Mouse (Mus musculus) forebrain, embryonic 14.5 days (tissue): ENCODE data around the gene Trnau1ap. TPM values are rescaled to one million over a fixed set of nuclear protein-coding genes. Genes with fewer than 3 reads are reported as not detected.
A peak's percentile ranks its signal among the peaks of the same experiment; 100 is the strongest.

ENCODE experiments used
- ATAC-seq: fragments of 200-750 bp; cut with Nextera tagmentation; 2 replicates; pipeline ENCODE4 v1.8.0; 2017; ENCODE audit warnings: mild to moderate bottlenecking, moderate library complexity
- DNase-seq: peaks from one replicate; pipeline ENCODE4 v3.0.0-alpha.2; 2015; ENCODE audit warnings: low spot score
- H3K27ac ChIP-seq: fragments of 300-500 bp; sonication (generic); 2 replicates; pipeline ENCODE4 v1.5.1; 2014; ENCODE audit warnings: low read depth, mild to moderate bottlenecking, control low read depth, low read length, moderate library complexity
- H3K27me3 ChIP-seq: fragments of 300-500 bp; sonication (generic); replicated peaks from 2 replicates; pipeline ENCODE4 v1.6.1; 2014; ENCODE audit warnings: low read length, control low read depth, mixed read lengths; ENCODE audit not compliant: control insufficient read depth, insufficient read depth
- H3K36me3 ChIP-seq: fragments of 300-500 bp; sonication (generic); 2 replicates; pipeline ENCODE4 v1.6.1; 2014; ENCODE audit warnings: low read length, control low read depth; ENCODE audit not compliant: control insufficient read depth, insufficient read depth
- H3K4me1 ChIP-seq: fragments of 300-500 bp; sonication (generic); 2 replicates; pipeline ENCODE4 v1.6.1; 2014; ENCODE audit warnings: antibody characterized with exemption, low read length, control low read depth; ENCODE audit not compliant: control insufficient read depth, insufficient read depth
- H3K4me2 ChIP-seq: fragments of 300-500 bp; sonication (generic); 2 replicates; pipeline ENCODE4 v1.6.1; 2014; ENCODE audit warnings: mild to moderate bottlenecking, control low read depth, low read length
- H3K4me3 ChIP-seq: fragments of 300-500 bp; sonication (generic); 2 replicates; pipeline ENCODE4 v1.5.1; 2014; ENCODE audit warnings: low read depth, low read length, control low read depth
- H3K9ac ChIP-seq: fragments of 300-500 bp; sonication (generic); 2 replicates; pipeline ENCODE4 v1.6.1; 2014; ENCODE audit warnings: mild to moderate bottlenecking, low read length, control low read depth, moderate library complexity
- H3K9me3 ChIP-seq: fragments of 300-500 bp; sonication (generic); replicated peaks from 2 replicates; pipeline ENCODE4 v1.6.1; 2016; ENCODE audit warnings: low read length, control low read depth, mixed read lengths; ENCODE audit not compliant: control insufficient read depth
- WGBS: fragments of 180-500 bp; shearing (Covaris S2); extraction: QIAGEN DNeasy Blood & Tissue Kit; methylation state at CpG from one replicate; pipeline ENCODE4 v1.1.7; 2014; 5-methylcytosine and 5-hydroxymethylcytosine counted together
- polyA plus RNA-seq: library from polyadenylated mRNA; unstranded; fragments of >200 nt; fragmentation: Nextera tagmentation; extraction: Ambion mirVana; gene quantifications from 2 replicates; pipeline ENCODE4 v1.2.1, GENCODE M21; 2014

Trnau1ap gene
- polyA plus RNA-seq, 1 experiment from 2014 or later = 97.9 TPM

GRCm38 (mm10) chr4:132331960-132332359, 2.6 kb upstream of the Trnau1ap start:
- Histone ChIP-seq H3K4me1 (peaks cover 10% of the 10 kb centered on the region), H3K9ac (no peak overlapping the region), H3K9me3 (no peaks in the 10 kb centered on the region), H3K4me3 (no peak overlapping the region), H3K36me3 (peaks cover 45% of the 10 kb centered on the region), H3K27me3 (no peaks in the 10 kb centered on the region), H3K27ac (no peak overlapping the region), H3K4me2 (no peak overlapping the region)
- ATAC-seq = no peak
- no peak for DNase-seq
- WGBS = 81% methylated on average over 3 of the region's 3 CpGs

- peaks cover 10% of the 10 kb centered on the region for H3K4me1 ChIP-seq
- peaks cover 43% of the 10 kb centered on the region for H3K36me3 ChIP-seq
- H3K27ac ChIP-seq = no peak overlapping the region; the same call in 1 of the 2 replicates
- no peak for DNase-seq
- H3K9ac ChIP-seq = peak overlapping the region; percentile 90
- 9% methylated on average over 10 of the region's 10 CpGs for WGBS
- H3K4me3 ChIP-seq = peak overlapping the region; percentile 77
- 0 out of 2 replicates have a peak, but pooled peaks have one; percentile 8 for ATAC-seq
- peak overlapping the region; percentile 86 for H3K4me2 ChIP-seq
- no peaks in the 10 kb centered on the region for H3K9me3 ChIP-seq
- no peaks in the 10 kb centered on the region for H3K27me3 ChIP-seq
Measured at GRCm38 (mm10) chr4:132329835-132330354, 557 bp upstream of the Trnau1ap start.

DNA sequence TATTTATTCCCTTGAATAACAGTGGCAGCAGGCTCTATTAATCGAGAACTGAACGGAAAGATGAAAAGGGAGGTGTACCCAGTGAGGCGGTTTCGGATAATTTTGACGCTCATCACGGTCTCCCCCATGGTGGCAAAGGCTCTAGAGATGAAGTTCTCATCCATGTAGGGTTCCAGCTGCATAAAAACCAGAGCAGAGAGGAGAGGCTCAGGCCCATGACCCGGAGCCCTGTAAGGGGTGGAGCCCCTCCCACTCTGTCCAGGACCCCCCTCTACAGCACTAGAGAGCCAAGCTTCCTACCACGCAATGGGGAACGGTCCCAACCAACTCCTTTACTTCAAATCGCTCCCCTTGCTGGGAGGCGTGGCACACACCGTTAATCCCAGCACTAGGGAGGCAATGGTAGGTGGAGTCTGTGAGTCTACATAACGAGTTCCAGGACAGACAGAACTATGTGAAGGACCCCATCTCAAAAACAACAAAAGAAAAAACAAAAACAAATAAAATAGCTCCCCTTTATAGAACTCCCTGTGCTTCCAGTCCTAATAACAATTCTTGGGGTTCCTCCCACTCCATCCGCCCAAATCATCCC, 851 bp downstream of the Trnau1ap start:
- H3K9me3 ChIP-seq = no peaks in the 10 kb centered on the region
- WGBS = 43% methylated on average over 14 of the region's 14 CpGs
- peak overlapping the region; percentile 90 for H3K9ac ChIP-seq
- no peak for DNase-seq
- H3K4me3 ChIP-seq = peak overlapping the region; percentile 77
- peak overlapping the region; percentile 71; the same call in 1 of the 2 replicates for H3K27ac ChIP-seq
- H3K27me3 ChIP-seq = no peaks in the 10 kb centered on the region
- peaks cover 10% of the 10 kb centered on the region for H3K4me1 ChIP-seq
- peak overlapping the region; percentile 86 for H3K4me2 ChIP-seq
- H3K36me3 ChIP-seq = peaks cover 41% of the 10 kb centered on the region
- ATAC-seq = no peak

DNA sequence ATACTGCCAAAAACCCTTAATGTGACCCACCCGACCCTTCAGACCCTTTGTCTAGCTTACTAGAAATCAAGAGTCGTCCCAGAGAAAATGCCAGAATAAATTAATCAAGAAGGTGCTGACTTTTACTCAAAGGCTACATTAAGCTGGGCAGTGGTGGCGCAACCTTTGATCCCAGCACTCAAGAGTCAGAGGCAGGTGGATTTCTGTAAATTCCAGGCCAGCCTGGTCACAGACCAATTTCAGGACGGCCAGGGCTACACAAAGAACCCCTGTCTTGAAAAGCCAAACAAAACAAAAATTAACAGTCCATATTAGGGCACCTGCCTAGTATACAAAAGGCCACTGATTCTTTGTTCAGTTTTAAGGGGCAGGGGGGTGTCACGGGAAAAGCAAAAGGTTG, 2.9 kb downstream of the Trnau1ap start:
- H3K27me3 ChIP-seq = no peaks in the 10 kb centered on the region
- H3K4me2 ChIP-seq = no peak overlapping the region
- H3K27ac ChIP-seq = no peak overlapping the region
- DNase-seq = no peak
- 71% methylated on average over 5 of the region's 5 CpGs for WGBS
- no peak for ATAC-seq
- H3K9ac ChIP-seq = no peak overlapping the region
- no peak overlapping the region for H3K4me3 ChIP-seq
- no peaks in the 10 kb centered on the region for H3K9me3 ChIP-seq
- peaks cover 42% of the 10 kb centered on the region for H3K36me3 ChIP-seq
- H3K4me1 ChIP-seq = peaks cover 10% of the 10 kb centered on the region

DNA sequence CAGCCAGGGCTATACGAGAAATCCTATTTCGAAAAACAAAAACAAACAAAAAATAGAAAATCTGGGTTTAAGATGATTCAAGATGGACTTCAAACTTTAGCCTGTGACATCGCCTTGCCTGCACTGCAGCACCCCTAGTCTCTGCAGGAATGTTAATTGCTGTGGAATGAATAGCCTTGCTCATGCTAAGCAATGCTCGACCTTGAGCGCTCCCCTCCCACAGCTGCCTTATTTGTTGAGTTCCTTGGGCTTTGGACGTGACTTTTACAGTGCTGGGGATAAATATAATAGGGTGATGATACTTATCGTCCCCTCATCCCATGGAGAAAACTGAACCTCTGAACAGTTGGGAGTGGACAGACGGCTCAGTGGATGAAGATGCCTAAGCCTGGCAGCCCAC, 13.6 kb downstream of the Trnau1ap start:
- Histone ChIP-seq H3K4me3 (no peak overlapping the region), H3K9me3 (no peaks in the 10 kb centered on the region), H3K4me1 (no peaks in the 10 kb centered on the region), H3K27ac (no peak overlapping the region), H3K9ac (no peak overlapping the region), H3K4me2 (no peak overlapping the region), H3K36me3 (peaks cover 76% of the 10 kb centered on the region), H3K27me3 (no peaks in the 10 kb centered on the region)
- ATAC-seq (no peak), DNase-seq (no peak)
- WGBS = 85% methylated on average over 8 of the region's 8 CpGs

GRCm38 (mm10) chr4:132312627-132313026, 16.7 kb downstream of the Trnau1ap start:
- no peak overlapping the region for H3K27ac ChIP-seq
- DNase-seq (no peak), ATAC-seq (no peak)
- H3K9me3 ChIP-seq = no peaks in the 10 kb centered on the region
- peaks cover 7% of the 10 kb centered on the region for H3K4me1 ChIP-seq
- peaks cover 60% of the 10 kb centered on the region for H3K36me3 ChIP-seq
- H3K9ac ChIP-seq = no peak overlapping the region
- WGBS = 88% methylated on average over 5 of the region's 5 CpGs
- no peak overlapping the region for H3K4me2 ChIP-seq
- no peak overlapping the region for H3K4me3 ChIP-seq
- no peaks in the 10 kb centered on the region for H3K27me3 ChIP-seq

- H3K27me3 ChIP-seq = no peaks in the 10 kb centered on the region
- no peak overlapping the region for H3K4me3 ChIP-seq
- H3K4me2 ChIP-seq = no peak overlapping the region
- H3K9ac ChIP-seq = no peak overlapping the region
- WGBS = 42% methylated on average over 3 of the region's 3 CpGs
- DNase-seq = no peak
- no peaks in the 10 kb centered on the region for H3K9me3 ChIP-seq
- no peak for ATAC-seq
- H3K27ac ChIP-seq = no peak overlapping the region
- H3K36me3 ChIP-seq = peaks cover 56% of the 10 kb centered on the region
- peaks cover 7% of the 10 kb centered on the region for H3K4me1 ChIP-seq
Measured at GRCm38 (mm10) chr4:132311801-132312200, 17.5 kb downstream of the Trnau1ap start.

DNA sequence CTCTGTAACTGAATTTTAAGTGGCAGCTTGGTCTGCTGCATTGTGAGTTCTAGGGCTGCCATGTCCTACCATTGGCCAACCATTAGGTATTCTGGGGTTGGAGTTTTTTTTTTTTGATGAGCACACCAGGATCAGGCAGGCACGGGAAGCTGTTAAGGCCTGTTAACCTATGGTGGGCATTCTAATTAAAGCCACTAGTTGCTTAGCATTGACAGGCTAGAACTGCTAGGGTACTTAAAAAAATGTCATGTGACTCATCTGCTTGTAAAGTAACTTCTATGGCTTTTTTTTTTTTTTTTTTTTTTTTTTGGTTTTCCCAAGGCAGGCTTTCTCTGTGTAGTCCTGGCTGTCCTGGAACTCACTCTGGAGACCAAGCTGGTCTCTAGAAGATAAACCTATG, 18.1 kb downstream of the Trnau1ap start:
- Histone ChIP-seq H3K36me3 (peaks cover 50% of the 10 kb centered on the region), H3K4me3 (no peak overlapping the region), H3K4me2 (no peak overlapping the region), H3K9ac (no peak overlapping the region), H3K4me1 (peaks cover 7% of the 10 kb centered on the region), H3K27me3 (no peaks in the 10 kb centered on the region), H3K27ac (no peak overlapping the region), H3K9me3 (no peaks in the 10 kb centered on the region)
- ATAC-seq = no peak
- no peak for DNase-seq
- WGBS = 36% methylated on average over 1 of the region's 1 CpGs

DNA sequence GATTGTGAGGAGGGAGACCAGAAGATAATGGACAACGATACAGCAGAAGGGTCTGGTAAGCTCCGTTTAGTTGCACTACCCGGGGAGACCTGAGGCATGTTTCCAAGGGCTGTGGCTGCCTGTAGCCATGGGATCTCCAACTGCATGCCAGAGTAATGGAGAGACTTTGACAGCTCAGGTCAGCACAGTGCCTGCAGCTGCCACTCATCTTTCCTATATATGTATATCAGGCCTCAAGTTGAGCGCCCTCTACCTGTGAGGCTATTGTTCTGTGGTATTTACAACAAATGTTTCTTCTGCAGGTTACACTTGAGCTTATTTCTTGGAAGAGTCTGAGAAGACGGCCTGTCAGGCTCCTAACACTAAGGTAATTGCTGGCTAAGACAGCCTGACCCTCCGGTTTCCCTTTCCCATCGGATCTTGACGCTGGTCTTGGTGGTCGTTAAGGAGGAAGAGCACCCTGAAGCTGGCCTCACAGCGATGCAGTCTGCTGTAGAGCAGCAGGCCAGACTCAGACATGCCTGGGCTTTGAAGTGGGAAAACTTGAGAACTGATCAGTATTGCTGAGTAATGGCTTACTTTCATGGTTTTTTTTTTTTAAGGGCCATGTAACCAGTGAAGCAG, 19.4 kb downstream of the Trnau1ap start:
- peaks cover 7% of the 10 kb centered on the region for H3K4me1 ChIP-seq
- H3K27ac ChIP-seq = no peak overlapping the region
- H3K27me3 ChIP-seq = no peaks in the 10 kb centered on the region
- H3K4me2 ChIP-seq = peak overlapping the region; percentile 75
- H3K9ac ChIP-seq = peak overlapping the region; percentile 97
- 31% methylated on average over 10 of the region's 10 CpGs for WGBS
- H3K4me3 ChIP-seq = peak overlapping the region; percentile 77
- peaks cover 43% of the 10 kb centered on the region for H3K36me3 ChIP-seq
- H3K9me3 ChIP-seq = no peaks in the 10 kb centered on the region
- ATAC-seq (0 out of 2 replicates have a peak, but pooled peaks have one; percentile 27), DNase-seq (peak; percentile 58)
